Mouse (Mus musculus) embryonic fibroblast, embryonic 13.5 days (primary cell): ENCODE results near the gene Vps26c.

ENCODE experiments used
- CTCF ChIP-seq: IDR thresholded peaks from 2 replicates; pipeline ENCODE4 v1.5.1; 2011; ENCODE audit warnings: mild to moderate bottlenecking, control low read depth, low read length, moderate library complexity, borderline replicate concordance; ENCODE audit not compliant: insufficient read depth
- POLR2A ChIP-seq: IDR thresholded peaks from 2 replicates; pipeline ENCODE4 v1.6.1; 2011; ENCODE audit warnings: low read depth, mild to moderate bottlenecking, control low read depth, low read length, moderate library complexity

DNA sequence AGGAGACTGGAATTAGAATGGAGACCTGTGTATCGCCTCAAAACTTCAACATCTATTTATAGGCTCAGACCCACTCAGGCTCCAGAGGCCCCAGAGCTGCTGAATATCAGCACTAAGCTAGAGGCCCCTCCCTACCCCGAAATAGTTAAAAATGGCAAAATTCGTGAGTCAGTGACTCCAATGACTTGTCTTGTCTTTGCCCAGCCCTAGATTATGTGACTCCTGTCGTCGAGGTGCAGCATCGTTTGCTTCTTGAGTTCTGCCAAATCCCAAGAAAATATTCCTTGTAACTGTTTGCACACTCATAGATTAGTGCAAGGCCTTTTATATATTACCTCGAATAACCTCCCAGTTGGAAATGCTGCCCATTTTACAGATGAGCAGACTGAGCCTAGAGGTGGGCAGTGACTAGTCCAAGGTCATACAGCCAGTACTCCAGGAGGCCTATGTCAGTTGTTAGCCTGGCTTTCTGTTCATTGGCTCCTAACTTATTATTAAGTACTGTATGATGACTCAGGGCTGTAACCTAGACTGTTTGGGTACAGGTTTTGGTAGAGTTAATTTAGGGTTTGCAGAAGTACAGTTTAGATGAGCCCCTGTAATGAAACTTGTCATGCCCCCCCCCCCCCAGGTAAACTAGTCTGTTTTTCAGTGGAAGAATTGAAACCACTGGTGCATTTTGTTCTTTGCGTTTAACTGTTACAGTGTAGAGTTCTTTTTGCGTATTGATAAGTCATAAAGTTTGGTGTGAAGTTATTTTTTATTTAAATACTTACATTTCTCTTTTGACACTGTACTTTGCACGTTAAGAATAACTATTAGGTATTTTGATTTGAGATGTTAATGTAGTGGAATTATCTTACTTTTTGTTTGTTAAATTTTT, 44.7 kb upstream of the Vps26c start:
- TF ChIP-seq CTCF (no peak), POLR2A (no peak)
